Mouse (Mus musculus) midbrain, embryonic 15.5 days (tissue): ENCODE measurements at regions not wholly inside any gene's neighbourhood (a gene's known extent, or its start where the extent isn't known, plus 50 kb on each side); places are given as distances from the start of the nearest gene placed in this dataset.

ENCODE experiments used
- ATAC-seq: fragments of 200-750 bp; cut with Nextera tagmentation; replicated peaks from 2 replicates; pipeline ENCODE4 v1.8.0; 2017; ENCODE audit warnings: moderate TSS enrichment
- H3K27ac ChIP-seq: fragments of 300-500 bp; sonication (generic); 2 replicates; pipeline ENCODE4 v1.5.1; 2015; ENCODE audit warnings: mild to moderate bottlenecking, inconsistent platforms
- H3K27me3 ChIP-seq: fragments of 300-500 bp; sonication (generic); replicated peaks from 2 replicates; pipeline ENCODE4 v1.6.1; 2015; ENCODE audit warnings: inconsistent platforms
- H3K36me3 ChIP-seq: fragments of 300-500 bp; sonication (generic); replicated peaks from 2 replicates; pipeline ENCODE4 v1.6.1; 2015; ENCODE audit warnings: inconsistent platforms
- H3K4me1 ChIP-seq: fragments of 300-500 bp; sonication (generic); 2 replicates; pipeline ENCODE4 v1.6.1; 2015; ENCODE audit warnings: inconsistent platforms
- H3K4me2 ChIP-seq: fragments of 300-500 bp; sonication (generic); 2 replicates; pipeline ENCODE4 v1.6.1; 2015; ENCODE audit warnings: inconsistent platforms, mild to moderate bottlenecking, moderate library complexity
- H3K4me3 ChIP-seq: fragments of 300-500 bp; sonication (generic); 2 replicates; pipeline ENCODE4 v1.5.1; 2015; ENCODE audit warnings: mild to moderate bottlenecking, inconsistent platforms
- H3K9ac ChIP-seq: fragments of 300-500 bp; sonication (generic); 2 replicates; pipeline ENCODE4 v1.6.1; 2015; ENCODE audit warnings: mild to moderate bottlenecking, inconsistent platforms
- H3K9me3 ChIP-seq: fragments of 300-500 bp; sonication (generic); 2 replicates; pipeline ENCODE4 v1.6.1; 2016; ENCODE audit warnings: inconsistent platforms
- WGBS: fragments of 180-500 bp; shearing (Covaris S2); methylation state at CpG from one replicate; pipeline ENCODE4 v1.1.7; 2015; ENCODE audit warnings: mixed read lengths; 5-methylcytosine and 5-hydroxymethylcytosine counted together

DNA sequence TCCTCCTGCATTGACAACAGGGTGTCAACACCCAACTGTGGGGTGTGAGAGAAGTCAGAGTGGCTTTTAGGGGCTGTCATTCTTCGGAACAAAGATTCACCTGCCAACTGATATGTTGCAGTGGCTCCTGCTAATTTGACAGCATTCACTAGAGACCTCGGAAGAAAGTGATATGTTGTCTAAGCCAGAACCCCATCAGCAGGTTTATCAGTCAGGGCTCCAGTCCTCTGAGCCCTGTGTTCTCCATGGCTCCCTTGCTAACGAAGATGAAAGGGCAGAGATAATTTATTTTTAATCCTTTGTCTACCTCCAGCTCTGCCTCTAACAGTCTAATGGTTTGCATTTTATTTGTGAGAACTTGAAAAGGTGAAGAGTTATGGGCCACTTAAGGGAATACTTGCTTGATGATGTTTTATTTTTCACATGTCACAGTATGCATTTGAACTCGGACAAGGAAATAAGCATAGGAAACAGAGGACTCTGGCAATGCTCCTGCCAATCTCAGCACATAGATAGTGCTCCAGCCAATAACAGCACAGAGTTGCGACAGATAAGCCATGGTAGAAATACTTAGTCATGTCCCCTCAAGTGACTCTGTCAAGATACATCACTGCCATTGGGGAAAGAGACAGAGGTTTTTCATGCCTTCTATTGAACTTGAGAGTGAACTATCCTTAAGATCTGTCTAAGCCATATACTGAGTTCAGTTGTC, 862.6 kb downstream of the Defb40 start:
- 68% methylated on average over 5 of the region's 5 CpGs for WGBS
- Histone ChIP-seq H3K9ac (no peak overlapping the region), H3K4me1 (no peaks in the 10 kb centered on the region), H3K9me3 (no peaks in the 10 kb centered on the region), H3K27me3 (no peaks in the 10 kb centered on the region), H3K4me2 (no peak overlapping the region), H3K27ac (no peak overlapping the region), H3K4me3 (no peak overlapping the region), H3K36me3 (no peaks in the 10 kb centered on the region)
- ATAC-seq: no peak

DNA sequence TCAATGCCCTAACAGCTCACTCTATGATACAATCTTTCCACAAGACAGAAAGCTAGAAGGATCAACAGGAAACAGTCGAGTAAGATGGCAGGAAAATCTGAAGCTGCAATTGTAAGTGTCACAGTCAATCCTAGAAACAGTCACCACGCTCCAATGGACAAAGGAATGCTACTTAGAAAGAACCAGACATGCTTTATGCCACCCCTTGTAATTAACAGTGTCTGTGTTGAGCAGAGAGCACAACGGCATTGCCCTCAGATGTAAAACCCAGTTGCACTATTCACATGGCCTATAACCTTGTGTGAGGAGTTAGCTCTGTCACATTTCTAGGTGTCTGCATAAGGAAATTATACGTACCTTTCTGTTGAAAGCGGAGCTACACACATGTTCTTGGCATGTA, 864.8 kb downstream of the Defb40 start:
- H3K27ac ChIP-seq: no peak overlapping the region
- H3K9ac ChIP-seq: no peak overlapping the region
- no peaks in the 10 kb centered on the region for H3K4me1 ChIP-seq
- no peaks in the 10 kb centered on the region for H3K36me3 ChIP-seq
- H3K27me3 ChIP-seq: no peaks in the 10 kb centered on the region
- no peak for ATAC-seq
- no peak overlapping the region for H3K4me2 ChIP-seq
- no peaks in the 10 kb centered on the region for H3K9me3 ChIP-seq
- H3K4me3 ChIP-seq: no peak overlapping the region
- 67% methylated on average over 5 of the region's 5 CpGs for WGBS

DNA sequence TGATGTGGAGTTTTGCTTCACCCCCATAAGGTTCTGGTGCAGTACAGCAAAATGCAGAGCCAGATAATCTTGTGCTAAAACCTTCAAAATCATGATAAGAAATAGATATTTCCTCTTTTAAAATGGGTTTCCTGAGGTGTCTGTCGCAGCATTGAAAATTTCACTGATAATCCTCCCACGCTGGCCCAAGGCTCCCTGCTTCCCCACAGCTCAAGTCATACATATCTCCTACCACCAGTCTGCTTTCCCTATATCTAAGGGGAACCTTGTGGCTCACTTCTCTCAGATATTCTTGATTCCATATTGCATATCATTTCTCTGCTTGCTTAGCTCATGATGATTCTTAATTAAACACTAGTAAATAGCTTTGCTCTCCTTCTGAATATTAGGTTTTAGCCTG, 868.6 kb downstream of the Defb40 start:
- 86% methylated on average over 2 of the region's 2 CpGs for WGBS
- Histone ChIP-seq H3K9me3 (no peaks in the 10 kb centered on the region), H3K4me2 (no peak overlapping the region), H3K9ac (no peak overlapping the region), H3K36me3 (no peaks in the 10 kb centered on the region), H3K4me3 (no peak overlapping the region), H3K27me3 (no peaks in the 10 kb centered on the region), H3K4me1 (no peaks in the 10 kb centered on the region), H3K27ac (no peak overlapping the region)
- no peak for ATAC-seq

DNA sequence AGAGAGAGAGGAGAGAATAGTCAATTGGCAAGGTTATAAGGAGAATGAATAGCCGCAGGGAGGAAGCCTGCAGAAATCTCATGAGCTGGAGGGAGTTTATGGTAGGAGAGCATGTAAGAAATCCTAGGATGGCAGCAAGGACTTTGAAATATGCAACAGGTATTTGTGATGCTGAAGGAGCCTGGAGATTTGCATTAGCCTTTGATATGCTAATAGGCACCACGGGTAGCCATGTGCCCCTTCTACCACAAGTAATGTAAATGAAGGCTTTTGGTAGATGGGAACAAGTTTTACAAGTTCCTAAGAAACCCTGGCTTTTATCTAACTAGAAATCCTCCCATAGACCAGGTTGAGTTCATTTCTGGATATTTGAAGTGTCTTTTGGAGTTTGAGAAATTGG, 871.2 kb downstream of the Defb40 start:
- H3K4me1 ChIP-seq: no peaks in the 10 kb centered on the region
- H3K27ac ChIP-seq: no peak overlapping the region
- no peaks in the 10 kb centered on the region for H3K9me3 ChIP-seq
- 48% methylated on average over 2 of the region's 2 CpGs for WGBS
- no peak for ATAC-seq
- H3K4me2 ChIP-seq: no peak overlapping the region
- no peak overlapping the region for H3K9ac ChIP-seq
- no peak overlapping the region for H3K4me3 ChIP-seq
- H3K27me3 ChIP-seq: no peaks in the 10 kb centered on the region
- no peaks in the 10 kb centered on the region for H3K36me3 ChIP-seq

DNA sequence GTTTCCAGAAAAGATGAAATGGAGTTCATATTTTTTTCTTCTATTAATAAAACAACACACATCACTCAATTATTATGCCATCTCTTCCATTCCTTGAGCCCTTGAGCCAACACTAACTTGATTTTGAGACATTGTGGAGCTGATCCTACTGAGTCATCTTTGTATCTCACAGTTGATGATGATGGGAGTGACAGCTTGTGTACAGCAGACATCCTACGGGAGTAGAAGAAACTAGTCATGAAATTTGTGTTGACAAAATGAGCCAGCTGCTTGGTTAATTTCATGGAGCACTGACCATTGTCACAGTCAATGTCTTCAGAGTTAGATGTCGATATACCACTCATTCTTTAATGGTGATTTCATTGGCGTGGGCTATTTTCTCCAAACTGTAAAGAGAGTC, 912.6 kb downstream of the Defb40 start:
- Histone ChIP-seq H3K36me3 (no peaks in the 10 kb centered on the region), H3K9ac (no peak overlapping the region), H3K4me3 (no peak overlapping the region), H3K27me3 (no peaks in the 10 kb centered on the region), H3K4me2 (no peak overlapping the region), H3K4me1 (no peaks in the 10 kb centered on the region), H3K27ac (no peak overlapping the region), H3K9me3 (no peaks in the 10 kb centered on the region)
- no peak for ATAC-seq
- WGBS: 82% methylated on average over 3 of the region's 3 CpGs

DNA sequence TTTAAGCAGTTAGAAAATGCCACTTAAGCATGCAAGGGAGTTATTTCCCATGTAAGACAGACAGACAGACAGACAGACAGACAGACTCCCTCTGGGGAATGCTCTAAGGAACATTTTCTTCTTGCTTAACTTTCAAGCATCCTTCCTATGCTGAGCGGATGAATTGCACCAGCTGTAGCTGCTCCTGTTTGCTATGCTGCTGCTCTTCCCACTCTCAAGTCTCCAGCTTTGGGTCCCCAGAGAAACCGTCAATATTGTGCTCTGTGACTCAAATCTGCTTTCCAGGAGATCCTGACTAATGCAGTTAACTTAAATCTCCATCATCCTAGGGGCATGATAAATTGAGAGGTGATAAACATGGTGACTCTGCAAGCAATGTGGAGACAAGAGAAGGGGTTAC, 918.5 kb downstream of the Defb40 start:
- WGBS: 83% methylated on average over 2 of the region's 2 CpGs
- H3K27me3 ChIP-seq: no peaks in the 10 kb centered on the region
- H3K4me3 ChIP-seq: no peak overlapping the region
- no peaks in the 10 kb centered on the region for H3K9me3 ChIP-seq
- H3K9ac ChIP-seq: no peak overlapping the region
- H3K36me3 ChIP-seq: no peaks in the 10 kb centered on the region
- no peak overlapping the region for H3K4me2 ChIP-seq
- no peak for ATAC-seq
- H3K27ac ChIP-seq: no peak overlapping the region
- no peaks in the 10 kb centered on the region for H3K4me1 ChIP-seq

DNA sequence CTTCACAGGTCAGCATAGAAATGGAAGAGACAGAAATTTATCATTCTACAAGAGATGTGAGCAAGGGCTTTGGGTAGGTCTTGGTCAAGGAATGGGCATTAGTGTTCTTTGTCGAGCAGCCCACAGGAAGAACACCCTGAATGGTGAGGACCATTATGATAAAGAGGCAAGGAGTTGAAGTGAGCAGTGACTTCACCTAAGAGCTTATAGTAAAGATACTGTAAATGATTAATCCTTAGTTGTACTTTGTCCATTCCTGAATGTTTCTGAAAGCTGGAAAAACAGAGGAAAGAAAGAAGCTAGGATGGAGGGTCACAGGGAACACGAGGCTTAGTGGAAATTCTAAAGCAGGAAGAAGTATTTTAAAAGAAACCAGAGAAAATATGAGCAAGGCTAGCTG, 956.9 kb downstream of the Defb40 start:
- Histone ChIP-seq H3K27me3 (no peaks in the 10 kb centered on the region), H3K4me1 (no peaks in the 10 kb centered on the region), H3K9ac (no peak overlapping the region), H3K27ac (no peak overlapping the region), H3K9me3 (no peaks in the 10 kb centered on the region), H3K36me3 (no peaks in the 10 kb centered on the region), H3K4me2 (no peak overlapping the region), H3K4me3 (no peak overlapping the region)
- WGBS: 76% methylated on average over 2 of the region's 2 CpGs
- ATAC-seq: no peak

DNA sequence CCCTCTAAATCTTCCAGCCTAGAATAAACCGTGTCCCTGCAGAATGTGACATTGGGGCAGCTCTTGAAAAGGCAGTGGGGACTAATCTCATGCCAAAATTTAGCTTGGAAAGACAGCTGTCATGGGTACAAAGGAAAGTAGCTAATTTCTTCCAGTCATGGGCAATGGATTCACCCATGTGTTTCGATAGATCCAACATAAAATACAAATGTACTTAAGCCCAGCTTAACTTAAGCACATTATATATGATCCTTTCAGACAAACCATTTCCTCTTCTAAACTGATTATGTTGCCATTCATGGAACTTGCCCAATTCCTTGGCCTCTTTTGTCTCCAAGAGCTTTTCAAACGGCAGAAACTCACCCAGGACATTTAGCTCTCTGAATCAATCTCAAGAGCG, 970.5 kb downstream of the Defb40 start:
- Histone ChIP-seq H3K9ac (no peak overlapping the region), H3K4me3 (no peak overlapping the region), H3K36me3 (no peaks in the 10 kb centered on the region), H3K9me3 (no peaks in the 10 kb centered on the region), H3K4me1 (no peaks in the 10 kb centered on the region), H3K27me3 (0 out of 2 replicates have a peak, but pooled peaks cover 3% of the 10 kb centered on the region), H3K4me2 (no peak overlapping the region), H3K27ac (no peak overlapping the region)
- WGBS: 20% methylated on average over 4 of the region's 4 CpGs
- no peak; the same call in 1 of the 2 replicates for ATAC-seq

DNA sequence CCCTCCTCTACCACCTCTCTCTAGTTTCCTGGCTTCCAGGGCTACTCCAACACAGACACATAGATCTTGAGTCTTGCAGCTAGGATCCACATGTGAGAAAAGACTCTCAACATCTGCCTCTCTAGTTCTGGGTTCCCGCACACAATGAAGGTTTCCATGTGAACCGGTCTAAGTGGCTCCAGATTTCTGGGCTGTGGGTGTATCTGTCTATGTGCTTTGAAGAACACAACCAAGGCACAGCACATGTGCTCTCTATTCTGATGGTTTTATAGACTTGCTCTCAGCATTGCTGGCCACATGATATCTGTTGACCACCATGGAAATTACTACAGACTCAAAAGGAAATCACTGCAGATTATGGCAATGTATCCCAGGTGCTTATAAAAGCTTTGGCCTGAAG, 972.4 kb downstream of the Defb40 start:
- Histone ChIP-seq H3K27ac (no peak overlapping the region), H3K9ac (no peak overlapping the region), H3K9me3 (no peaks in the 10 kb centered on the region), H3K27me3 (0 out of 2 replicates have a peak, but pooled peaks cover 3% of the 10 kb centered on the region), H3K4me1 (no peaks in the 10 kb centered on the region), H3K4me2 (no peak overlapping the region), H3K36me3 (no peaks in the 10 kb centered on the region), H3K4me3 (no peak overlapping the region)
- no peak for ATAC-seq
- WGBS: 73% methylated on average over 2 of the region's 2 CpGs

DNA sequence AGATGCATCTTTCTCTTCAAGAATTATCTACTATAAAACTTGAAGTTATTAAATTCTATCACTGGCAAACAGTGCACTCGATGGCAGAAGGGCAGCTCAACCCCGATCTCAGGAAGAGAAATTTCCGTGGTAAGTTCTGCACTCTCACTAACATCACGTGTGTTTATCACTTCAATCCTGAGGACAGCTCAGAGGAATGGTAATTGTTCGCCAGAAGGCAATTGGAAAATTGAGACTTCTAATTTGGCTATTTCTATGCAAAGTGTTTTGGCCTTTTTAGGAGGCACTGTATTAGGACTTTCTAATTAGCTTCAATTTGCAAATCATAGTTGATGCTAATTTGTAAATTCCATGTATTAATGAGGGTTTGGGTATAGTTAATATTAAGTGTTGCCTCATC, 977.3 kb downstream of the Defb40 start:
- ATAC-seq: no peak
- Histone ChIP-seq H3K4me1 (no peaks in the 10 kb centered on the region), H3K9me3 (no peaks in the 10 kb centered on the region), H3K4me3 (no peak overlapping the region), H3K9ac (no peak overlapping the region), H3K27me3 (0 out of 2 replicates have a peak, but pooled peaks cover 3% of the 10 kb centered on the region), H3K4me2 (no peak overlapping the region), H3K27ac (no peak overlapping the region), H3K36me3 (no peaks in the 10 kb centered on the region)
- WGBS: 86% methylated on average over 5 of the region's 5 CpGs

DNA sequence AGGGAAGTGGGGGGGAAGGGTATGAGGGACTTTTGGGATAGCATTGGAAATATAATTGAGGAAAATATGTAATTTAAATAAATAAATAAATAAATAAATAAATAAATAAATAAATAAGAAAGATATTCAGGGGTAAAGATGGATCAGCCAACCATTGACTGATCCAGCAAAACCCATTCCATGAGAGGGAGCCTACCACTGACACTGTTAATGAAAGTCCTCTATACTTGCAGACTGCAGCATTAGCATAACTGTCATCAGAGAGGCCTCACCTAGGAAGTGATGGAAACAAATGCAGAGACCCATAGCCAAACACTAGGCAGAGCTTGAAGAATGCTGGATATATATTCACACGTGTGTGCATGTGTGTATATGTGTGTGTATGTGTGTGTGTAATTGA, 993.3 kb downstream of the Defb40 start:
- Histone ChIP-seq H3K4me3 (no peak overlapping the region), H3K27me3 (no peaks in the 10 kb centered on the region), H3K27ac (no peak overlapping the region), H3K4me1 (no peaks in the 10 kb centered on the region), H3K4me2 (no peak overlapping the region), H3K36me3 (no peaks in the 10 kb centered on the region), H3K9ac (no peak overlapping the region), H3K9me3 (no peaks in the 10 kb centered on the region)
- no peak for ATAC-seq
- WGBS: 83% methylated on average over 1 of the region's 1 CpGs

DNA sequence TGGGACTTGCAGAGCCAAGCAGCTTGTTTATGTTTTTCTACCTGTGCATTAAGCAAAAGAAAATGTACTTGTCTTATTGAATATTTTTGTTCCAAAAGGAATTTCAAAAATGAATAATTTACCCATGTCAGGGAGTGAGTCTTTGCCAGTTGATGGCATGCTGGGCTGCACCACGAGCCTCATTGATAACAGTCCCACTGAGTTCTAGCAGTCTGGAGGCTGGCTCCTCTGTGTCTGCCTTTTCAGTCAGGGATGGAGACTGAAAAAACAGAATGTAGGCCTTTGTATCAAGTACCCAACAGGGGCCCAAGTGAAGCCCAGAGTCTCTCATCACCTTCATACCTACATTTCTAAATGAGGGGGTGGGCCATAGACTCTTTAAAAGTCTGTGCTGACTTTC, 1029.2 kb downstream of the Defb40 start:
- WGBS: 15% methylated on average over 1 of the region's 1 CpGs
- Histone ChIP-seq H3K4me3 (no peak overlapping the region), H3K36me3 (no peaks in the 10 kb centered on the region), H3K27ac (no peak overlapping the region), H3K9me3 (no peaks in the 10 kb centered on the region), H3K27me3 (no peaks in the 10 kb centered on the region), H3K9ac (no peak overlapping the region), H3K4me2 (peak overlapping the region; percentile 45), H3K4me1 (peaks cover 16% of the 10 kb centered on the region)
- peak; percentile 55; the same call in 1 of the 2 replicates for ATAC-seq

DNA sequence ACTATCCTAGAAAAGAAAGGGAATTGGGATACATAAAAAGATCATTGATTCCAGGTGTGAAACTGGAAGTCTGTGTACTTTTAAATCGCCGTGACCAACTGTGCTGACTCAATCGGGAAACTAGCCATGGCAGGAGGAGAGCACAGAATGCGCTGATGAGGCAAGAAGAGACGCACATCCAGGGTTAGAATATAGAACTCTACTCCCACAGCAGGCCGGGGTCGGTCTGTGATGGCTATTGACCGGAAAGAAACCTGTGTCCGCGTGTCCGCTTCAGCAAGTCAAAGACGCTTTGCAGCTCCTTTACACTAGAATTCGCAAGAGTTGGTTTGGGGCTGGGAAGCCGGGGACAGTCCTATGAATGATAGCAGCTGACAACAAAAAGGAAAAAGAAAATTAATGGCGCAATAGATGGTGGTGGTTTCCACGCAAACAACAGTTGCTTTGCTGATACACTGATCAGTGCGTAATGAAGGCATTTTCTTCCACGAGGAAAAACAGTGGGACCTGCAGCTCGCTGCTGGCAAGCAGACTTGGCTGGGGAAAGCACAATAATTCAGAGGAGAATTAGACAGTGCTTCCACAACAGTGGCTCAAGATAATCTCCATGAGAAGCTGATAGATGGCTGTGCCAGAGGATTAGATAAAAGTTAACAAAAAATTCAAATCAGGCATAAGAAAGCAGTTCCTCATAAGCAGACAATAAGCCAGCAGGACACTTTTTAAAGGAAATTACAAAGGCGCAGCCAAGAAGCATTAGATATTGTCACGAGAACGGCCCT, 1029.8 kb downstream of the Defb40 start:
- no peak overlapping the region for H3K9ac ChIP-seq
- H3K4me3 ChIP-seq: peak overlapping the region; percentile 10; the same call in 1 of the 2 replicates
- 0 out of 2 replicates have a peak overlapping the region, but pooled peaks have one; percentile 17 for H3K27ac ChIP-seq
- peak overlapping the region; percentile 45 for H3K4me2 ChIP-seq
- H3K27me3 ChIP-seq: no peaks in the 10 kb centered on the region
- no peaks in the 10 kb centered on the region for H3K36me3 ChIP-seq
- no peaks in the 10 kb centered on the region for H3K9me3 ChIP-seq
- WGBS: 46% methylated on average over 22 of the region's 22 CpGs
- peak; percentile 77 for ATAC-seq
- H3K4me1 ChIP-seq: peaks cover 16% of the 10 kb centered on the region
